Mouse (Mus musculus): ENCODE measurements around the gene Rps6ka3. TPM values are rescaled to one million over a fixed set of nuclear protein-coding genes. Genes with fewer than 3 reads are reported as not detected.
A peak's percentile ranks its signal among the peaks of the same experiment; 100 is the strongest.

Gene Rps6ka3
- 6.7 and 7.5 TPM in 2 replicates for polyA plus RNA-seq (2014; fragmentation: Nextera tagmentation; extraction: Ambion mirVana)

- WGBS = 92% methylated on average over 4 of the region's 4 CpGs
- H3K4me2 ChIP-seq (ENCODE audit: low read length) = no peak within 1 kb of the TSS
- no peaks in the 10 kb centered on the region for H3K4me1 ChIP-seq (ENCODE audit: control insufficient read depth, insufficient read depth, low read length)
- no peak for ATAC-seq (ENCODE audit: low FRiP score, low TSS enrichment)
- no peak within 1 kb of the TSS for H3K27ac ChIP-seq (replicated peaks; ENCODE audit: low read depth, low read length)
- H3K36me3 ChIP-seq (ENCODE audit: control insufficient read depth, insufficient read depth, low read length) = no peaks in the 10 kb centered on the region
- H3K4me3 ChIP-seq (replicated peaks; ENCODE audit: low read depth, low read length) = no peak within 1 kb of the TSS
- DNase-seq = no peak
- no peak within 1 kb of the TSS for H3K9ac ChIP-seq (replicated peaks; ENCODE audit: low read length)
- H3K27me3 ChIP-seq (ENCODE audit: control insufficient read depth, insufficient read depth, low read length) = no peaks in the 10 kb centered on the region
- no peaks in the 10 kb centered on the region for H3K9me3 ChIP-seq (ENCODE audit: control insufficient read depth, low read length)
Measured at GRCm38 (mm10) chrX:159210007-159210406, at the start of gene Rps6ka3. TSS of gene Rps6ka3 (plus strand) at chrX:159210307.

- no peak overlapping the region for H3K9ac ChIP-seq (replicated peaks; ENCODE audit: low read length)
- H3K27me3 ChIP-seq (ENCODE audit: control insufficient read depth, insufficient read depth, low read length) = no peaks in the 10 kb centered on the region
- DNase-seq (no peak), ATAC-seq (ENCODE audit: low FRiP score, low TSS enrichment) (no peak)
- no peak overlapping the region for H3K27ac ChIP-seq (replicated peaks; ENCODE audit: low read depth, low read length)
- H3K4me2 ChIP-seq (ENCODE audit: low read length) = no peak overlapping the region
- 82% methylated on average over 2 of the region's 2 CpGs for WGBS
- no peaks in the 10 kb centered on the region for H3K36me3 ChIP-seq (ENCODE audit: control insufficient read depth, insufficient read depth, low read length)
- no peaks in the 10 kb centered on the region for H3K9me3 ChIP-seq (ENCODE audit: control insufficient read depth, low read length)
- no peak overlapping the region for H3K4me3 ChIP-seq (replicated peaks; ENCODE audit: low read depth, low read length)
- no peaks in the 10 kb centered on the region for H3K4me1 ChIP-seq (ENCODE audit: control insufficient read depth, insufficient read depth, low read length)
Measured at GRCm38 (mm10) chrX:159169200-159169599, 40.9 kb upstream of the Rps6ka3 start.

DNA sequence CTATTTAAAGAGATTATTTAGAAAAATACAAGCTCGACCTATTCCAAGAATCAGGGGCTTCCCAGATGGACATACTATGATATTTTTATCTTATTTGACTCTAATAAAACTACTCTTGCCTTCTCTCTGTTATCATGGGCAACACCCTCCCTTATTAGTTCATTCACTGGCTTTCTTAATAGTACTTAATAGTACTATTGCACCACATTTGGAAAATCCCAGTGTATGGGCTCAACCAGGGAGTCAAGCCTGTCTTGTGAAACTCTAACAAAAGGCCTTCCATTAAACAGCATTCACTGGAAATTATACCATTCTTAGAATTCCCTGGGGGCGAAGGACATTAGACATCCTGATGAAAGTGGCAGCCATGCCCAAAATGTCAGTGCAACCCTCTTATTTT is 38.5 kb upstream of the Rps6ka3 start:
- no peaks in the 10 kb centered on the region for H3K36me3 ChIP-seq (ENCODE audit: control insufficient read depth, insufficient read depth, low read length)
- WGBS = 74% methylated on average over 2 of the region's 2 CpGs
- H3K4me3 ChIP-seq (replicated peaks; ENCODE audit: low read depth, low read length) = no peak overlapping the region
- H3K27me3 ChIP-seq (ENCODE audit: control insufficient read depth, insufficient read depth, low read length) = no peaks in the 10 kb centered on the region
- ATAC-seq (ENCODE audit: low FRiP score, low TSS enrichment) (no peak), DNase-seq (peak; percentile 1)
- H3K9me3 ChIP-seq (ENCODE audit: control insufficient read depth, low read length) = no peaks in the 10 kb centered on the region
- H3K4me2 ChIP-seq (ENCODE audit: low read length) = no peak overlapping the region
- H3K9ac ChIP-seq (replicated peaks; ENCODE audit: low read length) = no peak overlapping the region
- no peaks in the 10 kb centered on the region for H3K4me1 ChIP-seq (ENCODE audit: control insufficient read depth, insufficient read depth, low read length)
- no peak overlapping the region for H3K27ac ChIP-seq (replicated peaks; ENCODE audit: low read depth, low read length)

DNA sequence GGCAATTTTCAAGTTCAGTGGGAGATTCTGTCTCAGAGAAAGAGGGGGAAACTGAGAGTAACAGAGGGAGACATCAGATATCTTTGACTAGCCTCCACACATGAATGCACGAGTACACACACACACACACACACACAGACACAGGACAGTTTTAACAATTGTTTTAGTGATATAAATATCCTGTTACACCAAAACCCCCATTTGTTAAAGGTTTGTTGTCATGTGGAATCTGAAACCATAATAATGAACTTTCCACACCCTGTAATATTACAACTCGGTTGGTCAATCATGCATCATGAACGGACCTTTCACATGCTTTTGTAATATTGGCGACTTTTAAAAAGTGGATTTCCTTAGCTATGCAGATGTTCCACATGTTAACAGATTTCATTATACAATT is 18.5 kb upstream of the Rps6ka3 start:
- no peaks in the 10 kb centered on the region for H3K27me3 ChIP-seq (ENCODE audit: control insufficient read depth, insufficient read depth, low read length)
- ATAC-seq (ENCODE audit: low FRiP score, low TSS enrichment) = no peak
- no peak for DNase-seq
- no peak overlapping the region for H3K4me3 ChIP-seq (replicated peaks; ENCODE audit: low read depth, low read length)
- H3K27ac ChIP-seq (replicated peaks; ENCODE audit: low read depth, low read length) = no peak overlapping the region
- no peaks in the 10 kb centered on the region for H3K36me3 ChIP-seq (ENCODE audit: control insufficient read depth, insufficient read depth, low read length)
- H3K4me2 ChIP-seq (ENCODE audit: low read length) = no peak overlapping the region
- H3K4me1 ChIP-seq (ENCODE audit: control insufficient read depth, insufficient read depth, low read length) = no peaks in the 10 kb centered on the region
- no peaks in the 10 kb centered on the region for H3K9me3 ChIP-seq (ENCODE audit: control insufficient read depth, low read length)
- H3K9ac ChIP-seq (replicated peaks; ENCODE audit: low read length) = no peak overlapping the region
- 86% methylated on average over 4 of the region's 4 CpGs for WGBS

DNA sequence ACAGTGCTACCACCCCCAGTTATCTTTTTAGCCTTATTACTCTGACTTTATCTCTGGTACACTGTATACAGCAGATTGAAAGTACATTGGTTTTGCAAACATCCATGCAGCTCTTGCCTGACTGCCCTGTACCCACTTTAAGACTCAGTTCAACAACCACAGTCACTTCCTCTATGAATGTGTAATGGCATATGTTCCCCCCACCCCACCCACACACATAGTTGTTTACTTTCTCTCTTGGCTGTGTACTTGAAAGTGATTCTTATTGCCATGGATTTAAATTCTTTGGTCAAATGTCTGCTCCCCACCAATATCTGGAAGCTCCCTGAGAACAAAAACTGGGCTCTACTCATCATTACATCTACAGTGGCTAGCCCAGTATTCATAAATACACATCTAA is 10.6 kb upstream of the Rps6ka3 start:
- ATAC-seq (ENCODE audit: low FRiP score, low TSS enrichment) (no peak), DNase-seq (no peak)
- H3K36me3 ChIP-seq (ENCODE audit: control insufficient read depth, insufficient read depth, low read length) = no peaks in the 10 kb centered on the region
- no peaks in the 10 kb centered on the region for H3K9me3 ChIP-seq (ENCODE audit: control insufficient read depth, low read length)
- H3K4me1 ChIP-seq (ENCODE audit: control insufficient read depth, insufficient read depth, low read length) = no peaks in the 10 kb centered on the region
- no peak overlapping the region for H3K27ac ChIP-seq (replicated peaks; ENCODE audit: low read depth, low read length)
- H3K27me3 ChIP-seq (ENCODE audit: control insufficient read depth, insufficient read depth, low read length) = no peaks in the 10 kb centered on the region
- H3K9ac ChIP-seq (replicated peaks; ENCODE audit: low read length) = no peak overlapping the region
- H3K4me2 ChIP-seq (ENCODE audit: low read length) = no peak overlapping the region
- no peak overlapping the region for H3K4me3 ChIP-seq (replicated peaks; ENCODE audit: low read depth, low read length)

GRCm38 (mm10) chrX:159200101-159200500 is 10.0 kb upstream of the Rps6ka3 start:
- no peak overlapping the region for H3K9ac ChIP-seq (replicated peaks; ENCODE audit: low read length)
- no peaks in the 10 kb centered on the region for H3K27me3 ChIP-seq (ENCODE audit: control insufficient read depth, insufficient read depth, low read length)
- no peak overlapping the region for H3K4me2 ChIP-seq (ENCODE audit: low read length)
- WGBS = 85% methylated on average over 5 of the region's 5 CpGs
- DNase-seq = no peak
- no peak overlapping the region for H3K4me3 ChIP-seq (replicated peaks; ENCODE audit: low read depth, low read length)
- ATAC-seq (ENCODE audit: low FRiP score, low TSS enrichment) = no peak
- no peaks in the 10 kb centered on the region for H3K9me3 ChIP-seq (ENCODE audit: control insufficient read depth, low read length)
- H3K4me1 ChIP-seq (ENCODE audit: control insufficient read depth, insufficient read depth, low read length) = no peaks in the 10 kb centered on the region
- no peaks in the 10 kb centered on the region for H3K36me3 ChIP-seq (ENCODE audit: control insufficient read depth, insufficient read depth, low read length)
- H3K27ac ChIP-seq (replicated peaks; ENCODE audit: low read depth, low read length) = no peak overlapping the region

GRCm38 (mm10) chrX:159210892-159211583 is 931 bp downstream of the Rps6ka3 start:
- WGBS = 78% methylated on average over 5 of the region's 5 CpGs
- H3K4me3 ChIP-seq (replicated peaks; ENCODE audit: low read depth, low read length) = no peak overlapping the region
- no peak for ATAC-seq (ENCODE audit: low FRiP score, low TSS enrichment)

DNA sequence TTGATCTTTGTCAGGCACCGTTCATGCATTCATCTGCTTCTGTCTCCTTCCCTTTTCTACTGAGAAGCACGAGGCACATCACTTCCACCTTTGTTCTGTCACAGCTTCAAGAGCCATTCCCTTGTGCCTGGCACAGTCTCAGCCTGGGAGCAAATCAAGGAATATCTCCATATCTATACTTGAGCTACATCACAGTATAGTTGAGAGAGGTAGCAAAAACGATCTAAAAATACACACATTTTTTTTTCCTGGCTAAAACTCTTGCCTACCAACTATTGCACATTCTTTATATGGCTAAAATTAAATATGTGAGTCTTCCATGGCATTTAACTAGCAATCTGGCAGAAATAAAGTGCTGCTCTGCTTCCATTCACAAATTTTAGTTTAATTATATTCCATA is 5.1 kb downstream of the Rps6ka3 start:
- H3K36me3 ChIP-seq (ENCODE audit: control insufficient read depth, insufficient read depth, low read length) = no peaks in the 10 kb centered on the region
- 39% methylated on average over 3 of the region's 3 CpGs for WGBS
- no peak overlapping the region for H3K9ac ChIP-seq (replicated peaks; ENCODE audit: low read length)
- H3K4me1 ChIP-seq (ENCODE audit: control insufficient read depth, insufficient read depth, low read length) = no peaks in the 10 kb centered on the region
- H3K27ac ChIP-seq (replicated peaks; ENCODE audit: low read depth, low read length) = no peak overlapping the region
- DNase-seq = no peak
- H3K4me3 ChIP-seq (replicated peaks; ENCODE audit: low read depth, low read length) = no peak overlapping the region
- no peak for ATAC-seq (ENCODE audit: low FRiP score, low TSS enrichment)
- H3K9me3 ChIP-seq (ENCODE audit: control insufficient read depth, low read length) = no peaks in the 10 kb centered on the region
- H3K4me2 ChIP-seq (ENCODE audit: low read length) = no peak overlapping the region
- no peaks in the 10 kb centered on the region for H3K27me3 ChIP-seq (ENCODE audit: control insufficient read depth, insufficient read depth, low read length)

More at GRCm38 (mm10) chrX:159210892-159211583, 931 bp downstream of the Rps6ka3 start:
- Histone ChIP-seq H3K27me3 (ENCODE audit: control insufficient read depth, insufficient read depth, low read length) (no peaks in the 10 kb centered on the region), H3K4me1 (ENCODE audit: control insufficient read depth, insufficient read depth, low read length) (no peaks in the 10 kb centered on the region), H3K4me2 (ENCODE audit: low read length) (no peak overlapping the region), H3K9ac (replicated peaks; ENCODE audit: low read length) (no peak overlapping the region), H3K27ac (replicated peaks; ENCODE audit: low read depth, low read length) (no peak overlapping the region), H3K36me3 (ENCODE audit: control insufficient read depth, insufficient read depth, low read length) (no peaks in the 10 kb centered on the region), H3K9me3 (ENCODE audit: control insufficient read depth, low read length) (no peaks in the 10 kb centered on the region)
- no peak for DNase-seq

DNA sequence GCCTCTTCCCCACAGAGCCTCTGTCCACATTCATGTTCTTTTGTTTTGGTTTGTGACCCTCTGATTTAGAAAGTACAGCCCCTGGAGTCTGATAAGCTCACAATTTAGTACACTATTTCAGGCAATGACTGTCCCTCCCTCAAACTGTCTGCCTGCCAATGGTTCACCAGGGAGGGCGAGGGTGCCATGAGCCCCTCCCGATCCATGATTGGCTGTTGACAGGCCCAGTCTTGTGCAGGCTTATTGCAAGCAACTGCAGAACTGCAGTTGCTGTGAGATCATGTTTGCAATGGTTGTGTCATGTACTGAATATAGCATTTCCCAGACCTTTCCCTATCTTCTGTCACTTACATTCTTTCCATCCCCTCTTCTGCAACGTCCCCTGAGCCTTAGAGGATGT is 12.4 kb downstream of the Rps6ka3 start:
- Histone ChIP-seq H3K27me3 (ENCODE audit: control insufficient read depth, insufficient read depth, low read length) (no peaks in the 10 kb centered on the region), H3K4me2 (ENCODE audit: low read length) (no peak overlapping the region), H3K27ac (replicated peaks; ENCODE audit: low read depth, low read length) (no peak overlapping the region), H3K4me1 (ENCODE audit: control insufficient read depth, insufficient read depth, low read length) (no peaks in the 10 kb centered on the region), H3K9me3 (ENCODE audit: control insufficient read depth, low read length) (no peaks in the 10 kb centered on the region), H3K4me3 (replicated peaks; ENCODE audit: low read depth, low read length) (no peak overlapping the region), H3K9ac (replicated peaks; ENCODE audit: low read length) (no peak overlapping the region), H3K36me3 (ENCODE audit: control insufficient read depth, insufficient read depth, low read length) (no peaks in the 10 kb centered on the region)
- DNase-seq = no peak
- no peak for ATAC-seq (ENCODE audit: low FRiP score, low TSS enrichment)
- 66% methylated on average over 3 of the region's 3 CpGs for WGBS
